Mouse (Mus musculus): ENCODE measurements around the gene B630019K06Rik.
"Not testable (repeated sequence)": the region's sequence is repeated elsewhere in the genome, so short reads cannot be mapped to it uniquely, and the experiment has no call there.

Gene B630019K06Rik

GRCm38 (mm10) chrX:8892343-8893155, at the start of gene B630019K06Rik:
B630019K06Rik (plus strand) TSS chrX:8892382.
- DNase-seq (ENCODE audit: low read depth, low spot score): peak; percentile 51

DNA sequence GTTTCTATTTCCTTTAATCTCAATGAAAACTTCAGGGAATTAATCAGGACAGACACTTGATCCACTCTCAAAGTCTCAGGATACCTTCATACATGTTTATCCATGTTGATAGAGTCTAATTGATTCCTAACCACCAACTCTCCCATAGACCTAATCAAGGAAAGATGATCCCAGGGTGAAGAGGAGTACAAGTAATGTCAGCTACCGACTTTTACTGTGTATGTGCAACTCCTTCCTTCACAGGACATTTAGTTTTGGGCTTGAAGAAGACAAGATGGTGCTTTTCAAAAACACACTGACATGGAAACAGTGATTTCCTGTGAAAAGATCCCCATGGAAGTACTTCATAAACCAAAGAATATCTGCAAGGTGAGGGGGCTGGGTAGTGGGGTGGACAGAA, 48.5 kb upstream of the B630019K06Rik start, which contains the start of gene Gm6592:
Gm6592 (plus strand) TSS at position 301 of the 400 bp plus-strand sequence.
- DNase-seq (ENCODE audit: low read depth, low spot score): no peak

DNA sequence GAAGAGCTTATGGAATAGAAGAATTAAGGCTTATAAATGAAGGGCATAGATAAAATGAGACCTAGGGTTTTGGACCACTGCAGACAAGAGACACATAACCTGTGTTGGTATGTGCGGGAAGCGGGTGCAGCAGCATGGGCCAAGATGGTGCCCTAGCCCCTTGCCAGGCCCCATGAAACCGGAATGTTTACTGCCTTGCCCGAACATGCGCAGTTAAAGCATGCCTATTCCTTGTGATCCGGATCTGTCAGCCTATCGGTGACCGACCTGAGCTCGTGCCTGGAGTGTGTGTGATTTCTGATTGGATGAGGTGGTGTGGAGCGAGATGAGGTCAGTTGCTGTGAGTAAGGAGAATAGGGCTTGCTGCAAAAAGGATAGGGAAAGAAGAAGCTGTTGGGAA, 39.7 kb upstream of the B630019K06Rik start:
- DNase-seq (ENCODE audit: low read depth, low spot score): no peak

- peak; percentile 77 for DNase-seq (ENCODE audit: low read depth, low spot score)
These were observed 27.9 kb upstream of the B630019K06Rik start for GRCm38 (mm10) chrX:8864331-8864730.

- DNase-seq (ENCODE audit: low read depth, low spot score): not testable (repeated sequence)
These were observed 18.2 kb upstream of the B630019K06Rik start, which contains the start of gene Gm5751 for GRCm38 (mm10) chrX:8873953-8874352. Gm5751 (plus strand) TSS chrX:8874253.

GRCm38 (mm10) chrX:8884336-8884735, 7.8 kb upstream of the B630019K06Rik start:
- DNase-seq (ENCODE audit: low read depth, low spot score): no peak

DNA sequence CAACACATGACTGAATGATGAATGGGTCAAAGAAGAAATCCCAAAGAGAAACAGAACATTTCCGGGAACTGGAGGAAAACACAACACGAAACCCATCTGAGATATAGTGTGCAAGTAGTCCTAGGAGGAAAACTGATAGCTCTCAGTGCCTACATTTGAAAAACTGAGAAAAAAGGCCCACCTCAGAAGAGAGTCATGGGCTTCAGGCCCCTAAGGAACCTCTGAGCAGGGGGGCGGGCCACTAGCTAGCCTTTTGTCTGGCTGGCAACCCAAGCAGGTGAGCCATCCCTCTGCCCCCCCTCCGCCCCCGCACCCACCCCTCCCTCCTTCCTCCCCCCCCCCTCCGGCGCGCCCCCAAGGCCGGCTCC, 223 bp upstream of the B630019K06Rik start:
- DNase-seq (ENCODE audit: low read depth, low spot score): no peak

DNA sequence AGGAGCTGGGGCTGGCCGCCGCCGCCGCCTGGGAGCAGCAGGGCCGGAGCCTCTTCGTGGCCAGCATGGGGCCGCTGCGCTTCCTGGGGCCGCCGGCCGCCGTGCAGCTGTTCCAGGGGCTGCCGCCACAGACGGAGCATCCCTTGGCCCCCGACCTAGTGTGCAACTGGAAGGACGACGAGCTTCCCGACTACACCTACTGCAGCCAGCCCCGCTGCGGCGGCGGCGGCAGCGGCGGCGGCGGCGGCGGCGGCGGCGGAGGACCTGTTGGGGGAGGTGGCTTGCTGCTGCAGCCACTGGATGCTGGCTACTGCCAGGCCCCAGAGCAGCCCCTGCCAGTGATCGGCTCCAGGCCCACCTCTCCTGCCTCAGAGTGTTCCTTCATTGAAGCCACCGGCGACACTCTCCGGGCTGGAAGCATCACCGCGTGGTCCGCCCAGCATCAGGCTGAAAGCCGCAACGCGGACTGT, 1.0 kb downstream of the B630019K06Rik start:
- no peak for DNase-seq (ENCODE audit: low read depth, low spot score)

DNA sequence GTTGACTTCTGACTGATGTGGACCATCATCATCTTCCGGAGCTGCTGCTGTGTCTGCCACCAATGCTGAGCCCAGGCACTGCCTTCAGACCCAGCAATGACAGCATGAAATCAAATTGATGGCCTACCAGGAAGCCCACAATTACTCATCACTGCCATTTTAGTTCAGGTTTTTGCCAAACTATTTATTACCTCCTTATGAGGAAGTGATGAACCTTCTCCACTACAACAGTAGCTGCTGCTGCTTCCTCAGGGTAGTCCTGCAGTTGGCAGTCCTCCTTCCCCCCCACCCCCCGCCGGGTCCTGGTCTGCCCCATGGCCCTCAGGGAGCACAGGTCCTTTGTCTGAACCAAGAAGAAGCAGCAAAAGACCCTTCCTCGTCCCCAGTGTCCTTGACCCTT, 8.6 kb downstream of the B630019K06Rik start:
- DNase-seq (ENCODE audit: low read depth, low spot score): no peak

DNA sequence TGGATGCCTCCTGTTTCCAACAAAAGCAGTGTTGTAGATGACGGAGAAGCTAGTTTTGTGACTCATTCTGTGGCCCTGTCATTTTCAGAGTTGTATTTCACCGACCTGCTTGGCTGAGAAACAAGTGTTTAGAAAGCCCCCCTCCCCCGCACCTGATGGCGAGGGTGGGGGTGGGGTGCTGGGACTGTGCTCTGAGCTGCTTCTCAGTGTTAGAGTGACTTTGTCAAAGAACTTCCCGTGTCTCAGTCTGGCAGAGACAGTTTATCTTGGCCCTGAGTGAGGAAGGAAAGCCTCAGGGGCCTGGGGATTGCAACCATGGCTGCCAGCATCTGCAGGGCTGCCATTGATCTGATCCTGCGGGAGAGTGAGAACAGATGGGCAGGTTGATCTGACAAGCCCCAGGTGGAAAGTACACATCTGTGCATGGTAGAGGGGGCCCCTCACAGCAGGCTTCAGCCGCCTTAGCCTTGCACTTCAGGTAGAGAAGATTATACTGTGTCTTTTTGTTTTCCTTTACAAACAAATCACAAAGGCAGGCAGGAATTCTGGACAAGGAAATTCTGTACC, 9.8 kb downstream of the B630019K06Rik start:
- no peak for DNase-seq (ENCODE audit: low read depth, low spot score)

GRCm38 (mm10) chrX:8921080-8921479, 28.9 kb downstream of the B630019K06Rik start:
- DNase-seq (ENCODE audit: low read depth, low spot score): no peak

DNA sequence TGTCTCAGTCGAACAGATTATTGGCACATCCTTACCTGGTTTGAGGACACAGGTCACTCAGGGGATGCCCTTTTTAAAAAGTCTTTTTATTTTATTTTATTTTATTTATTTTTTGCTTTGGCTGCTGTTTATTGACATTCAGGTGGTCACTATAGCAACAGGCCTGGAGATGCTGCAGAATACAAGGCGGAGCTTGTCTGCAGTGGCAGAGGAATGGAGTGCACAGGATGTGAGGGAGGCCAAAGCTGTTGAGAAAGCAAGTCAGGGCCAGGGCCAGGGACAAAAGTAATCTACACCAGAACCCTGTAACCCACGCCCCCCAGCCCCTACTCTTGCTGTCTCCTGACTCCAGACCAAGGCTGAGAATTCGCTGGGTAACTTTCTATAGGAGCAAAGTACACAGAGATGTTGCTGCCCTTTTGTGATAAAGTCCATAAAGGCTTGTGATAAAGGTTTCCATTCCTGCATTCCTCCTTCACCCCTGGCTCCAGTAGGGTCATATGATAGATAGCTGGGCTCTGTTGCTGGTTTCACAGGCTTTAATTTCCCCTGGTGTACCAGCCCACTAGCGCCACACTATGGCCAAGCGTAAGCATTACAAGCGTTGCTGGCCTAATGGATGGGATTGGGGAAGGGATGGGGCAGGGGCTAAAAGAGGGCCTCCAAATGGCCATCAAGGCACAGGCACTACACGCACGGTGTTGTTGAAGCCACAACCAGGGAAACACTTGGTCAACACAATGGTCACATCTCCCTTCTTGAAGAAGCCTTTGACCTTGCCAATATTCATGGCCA, 29.8 kb downstream of the B630019K06Rik start:
- DNase-seq (ENCODE audit: low read depth, low spot score): no peak

DNA sequence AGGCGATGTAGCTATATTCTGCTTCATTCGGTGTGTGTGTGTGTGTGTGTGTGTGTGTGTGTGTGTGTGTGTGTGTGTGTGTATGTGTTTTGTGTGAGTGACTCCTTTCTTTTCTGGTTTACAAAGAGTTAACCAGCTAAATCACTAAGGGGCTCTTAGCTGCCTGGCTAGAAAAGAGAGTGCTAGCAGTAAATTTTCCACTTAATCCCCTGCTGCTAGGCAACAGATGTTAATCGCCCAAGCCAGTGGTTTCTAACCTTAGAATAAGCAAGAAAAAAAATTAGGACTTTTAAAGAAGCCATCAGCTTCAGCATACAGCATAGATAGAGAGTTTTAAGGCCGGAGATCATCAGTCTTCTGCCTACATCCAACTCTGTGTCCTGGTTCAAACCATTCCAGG, 35.1 kb downstream of the B630019K06Rik start:
- peak; percentile 17 for DNase-seq (ENCODE audit: low read depth, low spot score)

DNA sequence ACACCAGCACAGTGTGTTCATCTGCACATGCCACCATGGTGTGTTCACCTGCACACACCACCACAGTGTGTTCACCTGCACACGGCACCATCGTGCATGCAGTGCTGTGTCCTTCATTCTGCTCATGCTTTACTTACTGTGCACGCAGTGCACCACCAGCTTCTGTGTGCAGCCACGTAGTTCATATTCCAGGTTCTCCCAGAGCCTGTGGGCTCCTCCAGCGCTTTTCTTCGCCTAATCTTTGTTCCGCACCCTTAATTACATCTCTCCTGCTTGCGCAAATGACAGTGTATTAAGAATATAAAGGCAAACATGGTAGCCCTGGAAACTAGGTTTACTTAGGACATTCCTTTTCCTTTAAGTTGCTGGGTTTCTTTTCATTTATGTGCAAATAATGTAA, 51.9 kb downstream of the B630019K06Rik start:
- no peak for DNase-seq (ENCODE audit: low read depth, low spot score)
